Mouse (Mus musculus): ENCODE data around the gene Pik3ca.

Pik3ca gene

GRCm38 (mm10) chr3:32437297-32437696 lies 39.8 kb downstream of the Pik3ca start:
- ATAC-seq (ENCODE audit: insufficient number of reproducible peaks, low FRiP score, low TSS enrichment): no peak

- no peak for ATAC-seq (ENCODE audit: insufficient number of reproducible peaks, low FRiP score, low TSS enrichment)
Measured at GRCm38 (mm10) chr3:32437820-32438219, 40.3 kb downstream of the Pik3ca start.

- no peak for ATAC-seq (ENCODE audit: insufficient number of reproducible peaks, low FRiP score, low TSS enrichment)
Measured at GRCm38 (mm10) chr3:32438716-32439115, 41.2 kb downstream of the Pik3ca start.

GRCm38 (mm10) chr3:32441710-32442109 lies 44.2 kb downstream of the Pik3ca start:
- ATAC-seq (ENCODE audit: insufficient number of reproducible peaks, low FRiP score, low TSS enrichment): no peak

GRCm38 (mm10) chr3:32454329-32455021 lies 57.0 kb downstream of the Pik3ca start:
- no peak for ATAC-seq (ENCODE audit: insufficient number of reproducible peaks, low FRiP score, low TSS enrichment)

- ATAC-seq (ENCODE audit: insufficient number of reproducible peaks, low FRiP score, low TSS enrichment): no peak
Measured at GRCm38 (mm10) chr3:32459777-32460176, 62.3 kb downstream of the Pik3ca start.

GRCm38 (mm10) chr3:32467321-32467720 lies 69.8 kb downstream of the Pik3ca start:
- ATAC-seq (ENCODE audit: insufficient number of reproducible peaks, low FRiP score, low TSS enrichment): no peak

GRCm38 (mm10) chr3:32468411-32468810 lies 70.9 kb downstream of the Pik3ca start:
- no peak for ATAC-seq (ENCODE audit: insufficient number of reproducible peaks, low FRiP score, low TSS enrichment)

- ATAC-seq (ENCODE audit: insufficient number of reproducible peaks, low FRiP score, low TSS enrichment): no peak
Measured at GRCm38 (mm10) chr3:32470449-32470848, 73.0 kb downstream of the Pik3ca start.

- no peak for ATAC-seq (ENCODE audit: insufficient number of reproducible peaks, low FRiP score, low TSS enrichment)
Measured at GRCm38 (mm10) chr3:32471098-32471497, 73.6 kb downstream of the Pik3ca start.

- no peak for ATAC-seq (ENCODE audit: insufficient number of reproducible peaks, low FRiP score, low TSS enrichment)
Measured at GRCm38 (mm10) chr3:32472191-32472900, 74.9 kb downstream of the Pik3ca start.

GRCm38 (mm10) chr3:32473184-32473583 lies 75.7 kb downstream of the Pik3ca start:
- no peak for ATAC-seq (ENCODE audit: insufficient number of reproducible peaks, low FRiP score, low TSS enrichment)

- ATAC-seq (ENCODE audit: insufficient number of reproducible peaks, low FRiP score, low TSS enrichment): no peak
Measured at GRCm38 (mm10) chr3:32479961-32480360, 82.5 kb downstream of the Pik3ca start.

- no peak for ATAC-seq (ENCODE audit: insufficient number of reproducible peaks, low FRiP score, low TSS enrichment)
Measured at GRCm38 (mm10) chr3:32483035-32483434, 85.6 kb downstream of the Pik3ca start.

GRCm38 (mm10) chr3:32486543-32486942 lies 89.1 kb downstream of the Pik3ca start:
- no peak for ATAC-seq (ENCODE audit: insufficient number of reproducible peaks, low FRiP score, low TSS enrichment)

GRCm38 (mm10) chr3:32488172-32488571 lies 90.7 kb downstream of the Pik3ca start:
- no peak for ATAC-seq (ENCODE audit: insufficient number of reproducible peaks, low FRiP score, low TSS enrichment)

- ATAC-seq (ENCODE audit: insufficient number of reproducible peaks, low FRiP score, low TSS enrichment): no peak
Measured at GRCm38 (mm10) chr3:32490076-32490927, 92.8 kb downstream of the Pik3ca start.

- no peak for ATAC-seq (ENCODE audit: insufficient number of reproducible peaks, low FRiP score, low TSS enrichment)
Measured at GRCm38 (mm10) chr3:32490928-32491315, 93.5 kb downstream of the Pik3ca start.

- ATAC-seq (ENCODE audit: insufficient number of reproducible peaks, low FRiP score, low TSS enrichment): no peak
Measured at GRCm38 (mm10) chr3:32492097-32493090, 94.9 kb downstream of the Pik3ca start, which contains the start of gene Kcnmb3. TSS of gene Kcnmb3 (minus strand) at chr3:32492231.

Data from cerebellum, adult (tissue).